8 mouse cellular contexts compared by ENCODE assay signal in genomic region chr13:3893126-3893734, GRCm38 (mm10). TPM values are rescaled to one million over a fixed set of nuclear protein-coding genes. Genes with fewer than 3 reads are reported as not detected.
DNase-seq lines count a peak whose midpoint lies in the region; ATAC-seq lines count a peak whose summit lies in the region.

No protein-coding gene starts in this region.

- no peaks in the 10 kb centered on the region for H3K27me3 ChIP-seq in intestine, embryonic 16.5 days (replicated peaks; ENCODE audit: control insufficient read depth, insufficient read depth, low read length)
- no peaks in the 10 kb centered on the region for H3K27me3 ChIP-seq in midbrain, embryonic 10.5 days (ENCODE audit: low read depth, poor library complexity, severe bottlenecking)

- peak; percentile 93 for ATAC-seq in intestine, embryonic 16.5 days

- H3K27ac ChIP-seq in intestine, embryonic 16.5 days (ENCODE audit: low read length): peak overlapping the region; percentile 91
- H3K27ac ChIP-seq in midbrain, embryonic 10.5 days (replicated peaks): peak overlapping the region; percentile 84

- H3K4me2 ChIP-seq in intestine, embryonic 16.5 days (ENCODE audit: low read depth, low read length): peak overlapping the region; percentile 67

- intact Hi-C loops in left cerebral cortex, postnatal 36 days (cut with DNase I): loop anchor here (10.0 kb wide), 1 partner anchor 118 kb away; no protein-coding TSS in a partner anchor

- no peaks in the 10 kb centered on the region for H3K36me3 ChIP-seq in intestine, embryonic 16.5 days (ENCODE audit: control insufficient read depth, insufficient read depth, low read length)
- H3K36me3 ChIP-seq in midbrain, embryonic 10.5 days: peaks cover 16% of the 10 kb centered on the region

- under 1% methylated on average over 35 of the region's 35 CpGs for WGBS in intestine, embryonic 16.5 days
- WGBS in midbrain, embryonic 10.5 days: under 1% methylated on average over 35 of the region's 35 CpGs

- H3K4me1 ChIP-seq in intestine, embryonic 16.5 days (ENCODE audit: control insufficient read depth, insufficient read depth, low read length): peaks cover 9% of the 10 kb centered on the region; the same call in 1 of the 2 replicates
- H3K4me1 ChIP-seq in midbrain, embryonic 10.5 days: peaks cover 22% of the 10 kb centered on the region

- DNase-seq in adrenal gland, postnatal 10 days: peak; percentile 97
- peak; percentile 90 for DNase-seq in embryo, embryonic 9.5 days (ENCODE audit: extremely low spot score)
- DNase-seq in gastrocnemius, postnatal 4 days (ENCODE audit: low spot score in 2 of 2): peak; percentile 73 to 88
- DNase-seq in left cerebral cortex, postnatal 36 days (ENCODE audit: low spot score in 2 of 2): peak; percentile 89 to 90
- DNase-seq in midbrain, embryonic 10.5 days (ENCODE audit: low spot score): peak; percentile 91
- DNase-seq in right cerebral cortex, postnatal 36 days (ENCODE audit: low spot score in 2 of 2): peak; percentile 85 to 89
- peak; percentile 81 to 90 for DNase-seq in urinary bladder, postnatal 4 days (ENCODE audit: low spot score in 2 of 2)

- peak overlapping the region; percentile 82 for H3K9ac ChIP-seq in intestine, embryonic 16.5 days (ENCODE audit: low read depth, low read length)

- no peaks in the 10 kb centered on the region for H3K9me3 ChIP-seq in intestine, embryonic 16.5 days (ENCODE audit: control insufficient read depth, low read length)
- no peaks in the 10 kb centered on the region for H3K9me3 ChIP-seq in midbrain, embryonic 10.5 days (replicated peaks)

- H3K4me3 ChIP-seq in intestine, embryonic 16.5 days (ENCODE audit: low read length): peak overlapping the region; percentile 68
- peak overlapping the region; percentile 64 for H3K4me3 ChIP-seq in midbrain, embryonic 10.5 days

RNA-seq across cellular contexts. Expression of gene Net1, which starts 24.8 kb away (rescaled TPM):
- 10 to 100 TPM; 56.1 to 98.2 TPM for total RNA-seq in adrenal gland, postnatal 10 days (2021)
- 10 to 100 TPM; 86.1 to 97.2 TPM for total RNA-seq in gastrocnemius, postnatal 4 days (2021)
- 146 and 148 TPM in 2 replicates for polyA plus RNA-seq in intestine, embryonic 16.5 days (2015; fragmentation: Nextera tagmentation; extraction: Ambion mirVana)
- 10 to 100 TPM; 50.6 to 53.3 TPM for total RNA-seq in left cerebral cortex, postnatal 36 days (2021)
- 42.9 and 45.7 TPM in 2 replicates for polyA plus RNA-seq in midbrain, embryonic 10.5 days (2016; fragmentation: Nextera tagmentation; extraction: Ambion mirVana)

RNA-seq across cellular contexts. Expression of gene Tubal3, which starts 24.8 kb away (rescaled TPM):
- not detected for total RNA-seq in adrenal gland, postnatal 10 days (2021)
- not detected for total RNA-seq in gastrocnemius, postnatal 4 days (2021)
- polyA plus RNA-seq in intestine, embryonic 16.5 days (2015; fragmentation: Nextera tagmentation; extraction: Ambion mirVana): 54.2 and 64.9 TPM in 2 replicates
- total RNA-seq in left cerebral cortex, postnatal 36 days (2021): not detected
- not detected in 2 replicates for polyA plus RNA-seq in midbrain, embryonic 10.5 days (2016; fragmentation: Nextera tagmentation; extraction: Ambion mirVana)

RNA-seq across cellular contexts. Expression of gene Calm5, which starts 39.3 kb away (rescaled TPM):
- not detected for total RNA-seq in adrenal gland, postnatal 10 days (2021)
- total RNA-seq in gastrocnemius, postnatal 4 days (2021): not detected
- not detected in 2 replicates for polyA plus RNA-seq in intestine, embryonic 16.5 days (2015; fragmentation: Nextera tagmentation; extraction: Ambion mirVana)
- not detected for total RNA-seq in left cerebral cortex, postnatal 36 days (2021)
- not detected in 2 replicates for polyA plus RNA-seq in midbrain, embryonic 10.5 days (2016; fragmentation: Nextera tagmentation; extraction: Ambion mirVana)

RNA-seq across cellular contexts. Expression of gene Ucn3, which starts 51.9 kb away (rescaled TPM):
- total RNA-seq in adrenal gland, postnatal 10 days (2021): not detected
- not detected for total RNA-seq in gastrocnemius, postnatal 4 days (2021)
- 0.66 and 0.81 TPM in 2 replicates for polyA plus RNA-seq in intestine, embryonic 16.5 days (2015; fragmentation: Nextera tagmentation; extraction: Ambion mirVana)
- under 1 TPM in 1 of 2 experiments, not detected in 1; 0.27 TPM for total RNA-seq in left cerebral cortex, postnatal 36 days (2021)
- polyA plus RNA-seq in midbrain, embryonic 10.5 days (2016; fragmentation: Nextera tagmentation; extraction: Ambion mirVana): not detected in 2 replicates

RNA-seq across cellular contexts. Expression of gene Calm4, which starts 55.7 kb away (rescaled TPM):
- total RNA-seq in adrenal gland, postnatal 10 days (2021): not detected
- 1 to 10 TPM in 1 of 2 experiments, under 1 TPM in 1; 0.61 to 1.6 TPM for total RNA-seq in gastrocnemius, postnatal 4 days (2021)
- 0.39 TPM in 1 of 2 replicates, not detected in the other for polyA plus RNA-seq in intestine, embryonic 16.5 days (2015; fragmentation: Nextera tagmentation; extraction: Ambion mirVana)
- total RNA-seq in left cerebral cortex, postnatal 36 days (2021): not detected
- polyA plus RNA-seq in midbrain, embryonic 10.5 days (2016; fragmentation: Nextera tagmentation; extraction: Ambion mirVana): not detected in 2 replicates

Comparison
In these comparisons a context has a peak if more than half of its experiments do, and no peak if none do; other contexts are left out.
1. Peak in every context shown above with its lines: DNase-seq, ATAC-seq, H3K4me3 ChIP-seq and H3K27ac ChIP-seq.